Mouse (Mus musculus) heart, postnatal 0 days (tissue): ENCODE results near the gene Fgfr2.

Source experiments
- CTCF ChIP-seq: IDR thresholded peaks from 2 replicates; pipeline ENCODE4 v1.5.1; 2016; ENCODE audit warnings: antibody characterized with exemption, control low read depth, low read depth
- EP300 ChIP-seq: IDR thresholded peaks from 2 replicates; pipeline ENCODE4 v1.6.1; 2016; ENCODE audit warnings: antibody characterized with exemption, low read depth

- TF ChIP-seq CTCF, result no peak
- TF ChIP-seq EP300, result no peak
Observed at GRCm38 (mm10) chr7:133048085-133048630, 75.0 kb downstream of the Fgfr2 start.
